Mouse (Mus musculus): Measurements from ENCODE around the gene Ap2a2. TPM values are rescaled to one million over a fixed set of nuclear protein-coding genes. Genes with fewer than 3 reads are reported as not detected.
"Not testable (repeated sequence)": the region's sequence is repeated elsewhere in the genome, so short reads cannot be mapped to it uniquely, and the experiment has no call there.

The Ap2a2 gene
- polyA plus RNA-seq, 1 experiment from 2014 or later, result 67.1 TPM

DNA sequence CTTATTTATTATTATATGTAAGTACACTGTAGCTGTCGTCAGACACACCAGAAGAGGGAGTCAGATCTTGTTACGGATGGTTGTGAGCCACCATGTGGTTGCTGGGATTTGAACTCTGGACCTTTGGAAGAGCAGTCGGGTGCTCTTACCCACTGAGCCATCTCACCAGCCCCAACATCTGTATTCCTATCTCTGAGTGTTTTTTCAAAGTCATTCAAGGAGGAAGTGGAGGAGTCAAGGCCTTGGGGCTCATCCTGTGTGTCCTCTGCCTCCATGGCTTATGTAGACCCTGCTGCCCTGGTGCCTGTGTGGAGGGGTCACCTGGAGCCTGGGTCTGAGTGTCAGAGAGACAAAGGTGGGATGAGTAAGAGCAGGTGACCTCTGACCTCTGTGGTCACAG lies 107.1 kb downstream of the Ap2a2 start:
- H3K27ac ChIP-seq (ENCODE audit: low read depth, low read length); H3K9me3 ChIP-seq (ENCODE audit: control insufficient read depth, low read length); H3K27me3 ChIP-seq (ENCODE audit: control insufficient read depth, insufficient read depth, low read length); H3K36me3 ChIP-seq (ENCODE audit: control insufficient read depth, insufficient read depth, low read length); H3K4me1 ChIP-seq (replicated peaks; ENCODE audit: control insufficient read depth, insufficient read depth, low read length); H3K4me2 ChIP-seq (replicated peaks; ENCODE audit: low read depth, low read length); H3K9ac ChIP-seq (ENCODE audit: low read depth, low read length); ATAC-seq (ENCODE audit: low FRiP score); H3K4me3 ChIP-seq (ENCODE audit: low read depth, low read length); DNase-seq (ENCODE audit: low spot score): not testable (repeated sequence)
- WGBS, result 85% methylated on average over 3 of the region's 3 CpGs

DNA sequence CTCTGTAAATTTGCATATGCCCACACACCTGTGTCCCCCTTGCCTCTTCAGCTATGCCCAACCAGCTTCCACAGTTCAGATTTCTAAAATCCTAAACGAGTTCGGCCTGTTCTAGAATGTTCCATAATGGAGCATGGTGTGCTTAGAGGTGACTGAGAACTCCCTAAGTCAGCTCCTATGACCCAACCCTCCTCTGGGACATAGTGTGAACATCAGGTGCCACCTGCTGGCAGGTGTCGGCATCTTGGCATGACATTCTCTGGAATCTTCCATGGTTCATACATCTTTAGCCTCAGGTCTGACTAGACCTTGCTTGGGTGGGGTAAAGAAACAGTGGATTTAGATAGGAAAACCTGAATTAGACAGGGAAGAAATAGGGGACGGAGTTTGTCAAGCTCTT lies 109.0 kb downstream of the Ap2a2 start:
- no peaks in the 10 kb centered on the region for H3K9me3 ChIP-seq (ENCODE audit: control insufficient read depth, low read length)
- no peak overlapping the region for H3K4me2 ChIP-seq (replicated peaks; ENCODE audit: low read depth, low read length)
- no peak overlapping the region for H3K27ac ChIP-seq (ENCODE audit: low read depth, low read length)
- H3K4me3 ChIP-seq (ENCODE audit: low read depth, low read length), result no peak overlapping the region
- ATAC-seq (ENCODE audit: low FRiP score), result no peak
- H3K9ac ChIP-seq (ENCODE audit: low read depth, low read length), result no peak overlapping the region
- no peaks in the 10 kb centered on the region for H3K27me3 ChIP-seq (ENCODE audit: control insufficient read depth, insufficient read depth, low read length)
- WGBS, result 78% methylated on average over 4 of the region's 4 CpGs
- no peak for DNase-seq (ENCODE audit: low spot score)
- H3K36me3 ChIP-seq (ENCODE audit: control insufficient read depth, insufficient read depth, low read length), result no peaks in the 10 kb centered on the region
- no peaks in the 10 kb centered on the region for H3K4me1 ChIP-seq (replicated peaks; ENCODE audit: control insufficient read depth, insufficient read depth, low read length)

DNA sequence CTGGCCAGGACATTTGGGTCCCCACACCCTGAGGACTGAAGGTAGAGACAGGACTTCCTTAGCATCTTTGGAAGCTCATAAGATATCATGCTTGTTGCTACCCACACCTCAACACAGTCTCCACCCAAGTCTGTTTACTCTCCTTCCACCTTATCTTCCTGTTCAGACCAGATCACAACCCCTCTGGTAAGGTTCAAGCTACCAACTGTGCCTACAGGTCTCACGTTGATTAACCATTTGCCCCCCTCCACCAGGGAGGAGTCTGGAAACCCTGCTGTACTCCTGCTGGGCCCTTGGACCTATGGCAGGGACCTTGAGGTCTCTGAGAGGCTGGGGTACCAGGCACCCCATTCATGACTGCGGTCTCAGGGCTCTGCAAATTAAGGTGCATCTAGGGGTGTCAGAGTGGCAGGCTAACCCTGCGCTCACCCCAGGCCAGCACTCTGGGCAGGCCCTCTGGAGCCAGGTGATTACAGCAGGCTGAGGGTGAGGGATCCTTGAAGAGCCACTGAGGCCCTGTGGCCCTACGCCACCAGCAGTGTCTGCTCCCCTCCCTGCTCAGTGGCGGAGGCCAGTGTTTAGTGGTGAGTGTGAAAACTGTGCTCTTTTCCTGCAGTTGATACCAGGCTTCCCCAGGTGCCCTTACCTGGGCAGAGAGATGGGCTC lies 109.8 kb downstream of the Ap2a2 start:
- H3K36me3 ChIP-seq (ENCODE audit: control insufficient read depth, insufficient read depth, low read length), result no peaks in the 10 kb centered on the region
- H3K9ac ChIP-seq (ENCODE audit: low read depth, low read length), result no peak overlapping the region
- H3K4me2 ChIP-seq (replicated peaks; ENCODE audit: low read depth, low read length), result no peak overlapping the region
- H3K27ac ChIP-seq (ENCODE audit: low read depth, low read length), result no peak overlapping the region
- H3K9me3 ChIP-seq (ENCODE audit: control insufficient read depth, low read length), result no peaks in the 10 kb centered on the region
- H3K27me3 ChIP-seq (ENCODE audit: control insufficient read depth, insufficient read depth, low read length), result no peaks in the 10 kb centered on the region
- DNase-seq (ENCODE audit: low spot score) (no peak), ATAC-seq (ENCODE audit: low FRiP score) (no peak)
- WGBS, result 82% methylated on average over 5 of the region's 5 CpGs
- no peaks in the 10 kb centered on the region for H3K4me1 ChIP-seq (replicated peaks; ENCODE audit: control insufficient read depth, insufficient read depth, low read length)
- H3K4me3 ChIP-seq (ENCODE audit: low read depth, low read length), result no peak overlapping the region

DNA sequence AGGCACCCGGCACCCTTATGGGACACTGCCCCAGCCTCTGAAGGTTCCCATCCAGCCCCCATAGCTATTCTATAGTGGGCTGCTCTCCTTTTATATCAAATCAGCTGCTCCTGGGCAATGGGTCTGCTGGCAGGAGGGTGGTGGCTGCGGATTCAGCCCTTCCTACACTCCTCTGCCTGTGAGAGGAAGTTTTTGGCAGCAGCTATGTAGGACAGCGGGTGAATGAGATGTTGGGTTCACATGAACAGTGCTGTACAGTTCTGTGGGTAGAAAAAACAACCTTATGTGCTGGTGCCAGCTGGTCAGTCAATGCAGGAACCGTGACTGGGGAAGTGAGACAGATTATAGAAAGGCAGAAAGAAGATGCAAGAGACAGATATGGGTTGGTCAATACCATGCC lies 116.9 kb downstream of the Ap2a2 start:
- Histone ChIP-seq H3K4me3 (ENCODE audit: low read depth, low read length) (no peak overlapping the region), H3K4me1 (replicated peaks; ENCODE audit: control insufficient read depth, insufficient read depth, low read length) (no peaks in the 10 kb centered on the region), H3K27me3 (ENCODE audit: control insufficient read depth, insufficient read depth, low read length) (no peaks in the 10 kb centered on the region), H3K9ac (ENCODE audit: low read depth, low read length) (no peak overlapping the region), H3K27ac (ENCODE audit: low read depth, low read length) (no peak overlapping the region), H3K4me2 (replicated peaks; ENCODE audit: low read depth, low read length) (no peak overlapping the region), H3K9me3 (ENCODE audit: control insufficient read depth, low read length) (no peaks in the 10 kb centered on the region), H3K36me3 (ENCODE audit: control insufficient read depth, insufficient read depth, low read length) (no peaks in the 10 kb centered on the region)
- WGBS, result 81% methylated on average over 4 of the region's 4 CpGs
- ATAC-seq (ENCODE audit: low FRiP score) (no peak), DNase-seq (ENCODE audit: low spot score) (no peak)

Other genes with a start within 250 kb of the Ap2a2 start
- gene Deaf1, start 234.5 kb upstream of the Ap2a2 start, polyA plus RNA-seq (2014; fragmentation: Nextera tagmentation; extraction: Ambion mirVana), result 70.0 and 75.9 TPM in 2 replicates
- gene Tmem80, start 234.4 kb upstream of the Ap2a2 start, polyA plus RNA-seq (2014; fragmentation: Nextera tagmentation; extraction: Ambion mirVana), result 29.7 and 31.9 TPM in 2 replicates
- gene Eps8l2, start 223.3 kb upstream of the Ap2a2 start, polyA plus RNA-seq (2014; fragmentation: Nextera tagmentation; extraction: Ambion mirVana), result 2.1 and 2.6 TPM in 2 replicates
- 389 and 395 TPM in 2 replicates for gene Taldo1, start 170.0 kb upstream of the Ap2a2 start, polyA plus RNA-seq (2014; fragmentation: Nextera tagmentation; extraction: Ambion mirVana)
- 43.3 and 48.1 TPM in 2 replicates for gene Gatd1, start 148.0 kb upstream of the Ap2a2 start, polyA plus RNA-seq (2014; fragmentation: Nextera tagmentation; extraction: Ambion mirVana)
- gene Cend1, start 132.7 kb upstream of the Ap2a2 start, polyA plus RNA-seq (2014; fragmentation: Nextera tagmentation; extraction: Ambion mirVana), result 6.8 and 7.2 TPM in 2 replicates
- 33.9 and 36.6 TPM in 2 replicates for gene Slc25a22, start 124.3 kb upstream of the Ap2a2 start, polyA plus RNA-seq (2014; fragmentation: Nextera tagmentation; extraction: Ambion mirVana)
- 8.3 and 8.6 TPM in 2 replicates for gene Pidd1, start 118.1 kb upstream of the Ap2a2 start, polyA plus RNA-seq (2014; fragmentation: Nextera tagmentation; extraction: Ambion mirVana)
- gene Rplp2, start 114.8 kb upstream of the Ap2a2 start, polyA plus RNA-seq (2014; fragmentation: Nextera tagmentation; extraction: Ambion mirVana), result 870 and 939 TPM in 2 replicates
- gene Pnpla2, start 107.0 kb upstream of the Ap2a2 start, polyA plus RNA-seq (2014; fragmentation: Nextera tagmentation; extraction: Ambion mirVana), result 13.7 and 14.2 TPM in 2 replicates
- gene Cracr2b, start 101.1 kb upstream of the Ap2a2 start, polyA plus RNA-seq (2014; fragmentation: Nextera tagmentation; extraction: Ambion mirVana), result 4.4 and 4.5 TPM in 2 replicates
- gene Cd151, start 94.8 kb upstream of the Ap2a2 start, polyA plus RNA-seq (2014; fragmentation: Nextera tagmentation; extraction: Ambion mirVana), result 40.1 and 57.9 TPM in 2 replicates
- 71.5 and 74.0 TPM in 2 replicates for gene Polr2l, start 87.0 kb upstream of the Ap2a2 start, polyA plus RNA-seq (2014; fragmentation: Nextera tagmentation; extraction: Ambion mirVana)
- gene Tspan4, start 86.9 kb upstream of the Ap2a2 start, polyA plus RNA-seq (2014; fragmentation: Nextera tagmentation; extraction: Ambion mirVana), result 29.6 and 31.4 TPM in 2 replicates
- 24.1 and 28.8 TPM in 2 replicates for gene Chid1, start 22.3 kb upstream of the Ap2a2 start, polyA plus RNA-seq (2014; fragmentation: Nextera tagmentation; extraction: Ambion mirVana)
- gene Muc6, start 93.1 kb downstream of the Ap2a2 start, polyA plus RNA-seq (2014; fragmentation: Nextera tagmentation; extraction: Ambion mirVana), result 0.17 TPM in 2 replicates
- 0.07 and 0.32 TPM in 2 replicates for gene Muc2, start 128.2 kb downstream of the Ap2a2 start, polyA plus RNA-seq (2014; fragmentation: Nextera tagmentation; extraction: Ambion mirVana)
- not detected in 2 replicates for gene Muc5ac, start 226.8 kb downstream of the Ap2a2 start, polyA plus RNA-seq (2014; fragmentation: Nextera tagmentation; extraction: Ambion mirVana)

Data from hindbrain, embryonic 11.5 days (tissue).